Mouse (Mus musculus) ES-Bruce4 (cell line): ENCODE results near the gene Perp.

Experiments used
- CTCF ChIP-seq: IDR thresholded peaks from one replicate; pipeline ENCODE4 v1.8.1; 2011; ENCODE audit warnings: low read depth, low read length
- EP300 ChIP-seq: IDR thresholded peaks from 2 replicates; pipeline ENCODE4 v1.6.1; 2011; ENCODE audit warnings: low read depth, low read length; ENCODE audit not compliant: insufficient read depth
- POLR2A ChIP-seq: IDR thresholded peaks from one replicate; pipeline ENCODE4 v1.8.1; 2011; ENCODE audit warnings: low read length; ENCODE audit not compliant: insufficient read depth

GRCm38 (mm10) chr10:18845287-18845662 is 455 bp downstream of the Perp start:
- TF ChIP-seq CTCF (no peak), EP300 (no peak), POLR2A (no peak)
